21 mouse cellular contexts compared by ENCODE assay signal in genomic region chr2:170985357-170985756, GRCm38 (mm10).
DNase-seq lines count a peak whose midpoint lies in the region; ATAC-seq lines count a peak whose summit lies in the region.
"Had no signal": no experiment of that assay in that cellular context is flagged by ENCODE, and none has a peak within 500 bp of the region (broad histone marks: within the 10 kb centered on the region; RNA-seq: fewer than 3 reads in every experiment).

No protein-coding gene starts in this region.

- no peak for DNase-seq in frontal cortex, postnatal 25 days (ENCODE audit: low spot score in 2 of 2)
- DNase-seq in right cerebral cortex, adult 2 months (ENCODE audit: low spot score in 2 of 2) = peak; percentile 3
- DNase-seq in right cerebral cortex, postnatal 4 days = no peak
- DNase-seq in ZHBTc4 (ENCODE audit: low read depth, low spot score) = peak; percentile 20
- peak; percentile 8 for DNase-seq in telencephalon, adult 2 months (ENCODE audit: low read depth, low spot score)
- DNase-seq in heart, adult 11 months = no peak
- no peak for DNase-seq in layer of hippocampus, postnatal 36 days
- DNase-seq: adrenal gland, adult 2 months; adrenal gland, postnatal 10 days; adrenal gland, postnatal 25 days; B cell, adult 2 months; cerebellum, adult 18-20 months; cerebellum, adult 8-10 months; cerebellum, adult 9-11 months; cerebellum, postnatal 14 days; cerebellum, postnatal 36 days; embryo, embryonic 11 days had no signal

- ATAC-seq in frontal cortex, adult (ENCODE audit: low TSS enrichment) = peak; percentile 95
- ATAC-seq: CD4-positive, CD25-positive, alpha-beta regulatory T cell, adult 4 months; forebrain, embryonic 14.5 days; forebrain, embryonic 16.5 days had no signal

Comparison
In these comparisons a context has a peak if more than half of its experiments do, and no peak if none do; other contexts are left out.
1. DNase-seq: peak in right cerebral cortex, adult 2 months (2 of 2), ZHBTc4 (single experiment) and telencephalon, adult 2 months (single experiment); none in frontal cortex, postnatal 25 days (0 of 2), right cerebral cortex, postnatal 4 days (single experiment), heart, adult 11 months (single experiment) and layer of hippocampus, postnatal 36 days (0 of 2).